Mouse (Mus musculus) liver, embryonic 14.5 days (tissue): ENCODE results near the gene Eps8.

Experiments
- CTCF ChIP-seq: IDR thresholded peaks from 2 replicates; pipeline ENCODE4 v1.5.1; 2016; ENCODE audit warnings: antibody characterized with exemption, low read depth, control low read depth
- EP300 ChIP-seq: IDR thresholded peaks from 2 replicates; pipeline ENCODE4 v1.6.1; 2016; ENCODE audit warnings: antibody characterized with exemption, low read depth

DNA sequence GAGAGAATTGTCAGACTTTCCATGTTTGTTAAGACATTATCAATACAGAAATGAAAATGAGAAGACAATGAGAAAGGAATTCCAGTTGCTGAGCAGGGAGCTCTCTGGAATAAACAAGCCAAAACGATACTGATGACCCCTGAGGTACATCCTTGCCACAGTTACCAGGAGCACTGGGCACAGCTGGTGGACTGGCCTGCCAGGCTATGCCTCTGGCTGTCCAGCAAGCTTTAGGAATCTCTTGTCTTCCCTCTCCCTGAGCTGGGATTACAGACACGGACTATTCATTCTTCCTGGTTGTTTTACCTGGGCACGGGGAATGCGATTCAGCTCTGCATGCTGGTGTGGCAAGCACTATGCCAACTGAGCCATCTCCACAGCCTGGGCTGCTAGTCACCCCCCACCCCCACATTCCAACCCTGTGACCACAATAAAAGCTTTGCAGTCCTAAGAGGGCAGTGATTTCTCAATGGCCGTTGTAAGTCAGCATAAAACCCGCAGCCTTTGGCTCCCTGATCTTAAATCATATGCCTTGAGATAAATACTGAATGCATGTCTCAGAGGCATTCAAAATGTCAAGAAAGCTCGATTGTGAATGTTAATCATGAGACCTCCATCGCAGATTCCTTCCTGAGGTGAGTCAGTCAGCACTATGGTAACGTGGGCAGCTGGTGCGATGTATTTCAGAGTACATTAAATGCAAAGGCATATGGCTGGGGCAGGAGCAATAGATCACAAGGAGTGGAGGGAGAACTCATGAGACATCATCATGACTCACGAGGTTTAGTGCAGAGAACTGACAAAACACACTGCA is 134.9 kb downstream of the Eps8 start:
- TF ChIP-seq CTCF, result no peak
- no peak for TF ChIP-seq EP300
